Mouse (Mus musculus) embryonic facial prominence, embryonic 10.5 days (tissue): ENCODE measurements at regions not wholly inside any gene's neighbourhood (a gene's known extent, or its start where the extent isn't known, plus 50 kb on each side); places are given as distances from the start of the nearest gene placed in this dataset.

Experiments used
- DNase-seq: peaks from one replicate; pipeline ENCODE4 v3.0.0-alpha.2; 2017; ENCODE audit warnings: low spot score
- H3K27ac ChIP-seq: fragments of 300-500 bp; sonication (generic); replicated peaks from 2 replicates; pipeline ENCODE4 v1.5.1; 2016; ENCODE audit warnings: mild to moderate bottlenecking
- H3K27me3 ChIP-seq: fragments of 300-500 bp; sonication (generic); replicated peaks from 2 replicates; pipeline ENCODE4 v1.6.1; 2016; ENCODE audit warnings: low read depth, mild to moderate bottlenecking; ENCODE audit not compliant: poor library complexity, severe bottlenecking
- H3K36me3 ChIP-seq: fragments of 300-500 bp; sonication (generic); replicated peaks from 2 replicates; pipeline ENCODE4 v1.6.1; 2016; ENCODE audit warnings: mild to moderate bottlenecking, moderate library complexity
- H3K4me1 ChIP-seq: fragments of 300-500 bp; sonication (generic); 2 replicates; pipeline ENCODE4 v1.6.1; 2016
- H3K4me3 ChIP-seq: fragments of 300-500 bp; sonication (generic); 2 replicates; pipeline ENCODE4 v1.5.1; 2016; ENCODE audit warnings: mild to moderate bottlenecking, moderate library complexity
- H3K9me3 ChIP-seq: fragments of 300-500 bp; sonication (generic); 2 replicates; pipeline ENCODE4 v1.6.1; 2016; ENCODE audit warnings: mild to moderate bottlenecking
- WGBS: fragments of 180-500 bp; shearing (Covaris S2); methylation state at CpG from one replicate; pipeline ENCODE4 v1.1.7; 2016; 5-methylcytosine and 5-hydroxymethylcytosine counted together

- no peak overlapping the region for H3K4me3 ChIP-seq
- 90% methylated on average over 6 of the region's 6 CpGs for WGBS
Measured at GRCm38 (mm10) chr10:122545029-122545428, 96.7 kb downstream of the Avpr1a start.

DNA sequence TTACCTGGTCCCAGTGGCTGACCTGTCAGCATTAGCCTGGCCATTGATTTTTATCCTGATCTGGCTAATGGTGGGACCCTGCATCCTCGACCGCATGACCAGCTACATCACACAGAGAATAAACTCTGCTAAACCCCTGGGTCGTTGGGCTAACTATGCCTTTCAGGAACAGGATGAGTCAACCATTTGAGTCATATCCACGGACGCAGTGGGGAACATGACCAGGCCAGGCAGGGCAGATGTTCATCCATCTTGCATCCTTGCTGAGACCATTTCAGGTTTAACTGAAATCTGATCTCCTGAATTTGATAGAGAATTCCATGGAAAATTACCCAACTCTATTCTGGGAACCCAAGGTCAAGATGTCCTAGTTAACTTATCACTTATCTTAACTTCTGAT lies 103.3 kb downstream of the Avpr1a start:
- WGBS = 85% methylated on average over 5 of the region's 5 CpGs
- Histone ChIP-seq H3K27ac (no peak overlapping the region), H3K4me1 (peaks cover 7% of the 10 kb centered on the region; the same call in 1 of the 2 replicates), H3K27me3 (no peaks in the 10 kb centered on the region), H3K36me3 (no peaks in the 10 kb centered on the region), H3K4me3 (no peak overlapping the region), H3K9me3 (no peaks in the 10 kb centered on the region)
- DNase-seq = no peak

More at GRCm38 (mm10) chr10:122545029-122545428, 96.7 kb downstream of the Avpr1a start:
- H3K36me3 ChIP-seq = no peaks in the 10 kb centered on the region
- H3K27ac ChIP-seq = no peak overlapping the region
- no peaks in the 10 kb centered on the region for H3K27me3 ChIP-seq
- no peak for DNase-seq
- peaks cover 1% of the 10 kb centered on the region; the same call in 1 of the 2 replicates for H3K4me1 ChIP-seq
- no peaks in the 10 kb centered on the region for H3K9me3 ChIP-seq

DNA sequence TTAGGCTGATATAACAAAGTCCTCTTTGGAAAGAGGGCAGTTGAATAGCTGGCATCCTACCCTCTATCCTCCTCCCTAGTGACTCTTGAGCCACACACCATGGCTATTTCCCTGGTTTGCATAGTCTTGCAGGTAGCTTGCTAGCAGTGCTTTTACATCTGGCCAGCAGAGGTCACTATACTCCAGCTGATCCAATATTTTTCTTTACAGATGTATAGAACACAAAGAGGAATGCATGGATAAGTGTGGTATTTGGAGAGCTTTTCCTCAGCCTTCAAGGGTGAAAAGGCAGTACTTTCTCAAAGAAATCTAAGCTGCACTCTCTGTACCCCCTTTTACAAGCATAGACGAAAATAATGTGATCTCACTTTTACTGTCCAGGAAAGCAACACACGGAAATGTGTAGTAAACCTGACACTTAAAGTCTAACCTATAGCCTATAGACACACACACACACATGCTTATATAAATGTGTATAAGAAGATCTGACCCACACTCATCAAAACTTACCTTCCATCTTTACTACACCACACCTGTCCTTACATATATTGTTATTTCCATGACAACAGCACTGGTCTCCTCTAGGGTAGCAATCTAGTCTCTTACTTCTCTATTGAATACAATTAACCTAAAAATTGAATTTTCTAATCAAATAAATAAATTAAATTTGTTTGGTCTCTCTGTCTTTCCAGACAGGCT lies 105.0 kb downstream of the Avpr1a start:
- WGBS = 48% methylated on average over 2 of the region's 2 CpGs
- no peaks in the 10 kb centered on the region for H3K27me3 ChIP-seq
- DNase-seq = peak; percentile 59
- H3K36me3 ChIP-seq = no peaks in the 10 kb centered on the region
- no peak overlapping the region for H3K27ac ChIP-seq
- H3K9me3 ChIP-seq = no peaks in the 10 kb centered on the region
- H3K4me3 ChIP-seq = no peak overlapping the region
- peaks cover 7% of the 10 kb centered on the region; the same call in 1 of the 2 replicates for H3K4me1 ChIP-seq

- H3K27ac ChIP-seq = no peak overlapping the region
- no peaks in the 10 kb centered on the region for H3K36me3 ChIP-seq
- H3K4me3 ChIP-seq = no peak overlapping the region
- H3K27me3 ChIP-seq = no peaks in the 10 kb centered on the region
- 80% methylated on average over 2 of the region's 2 CpGs for WGBS
- no peak for DNase-seq
- peaks cover 7% of the 10 kb centered on the region; the same call in 1 of the 2 replicates for H3K4me1 ChIP-seq
- H3K9me3 ChIP-seq = no peaks in the 10 kb centered on the region
Measured at GRCm38 (mm10) chr10:122553851-122554250, 105.6 kb downstream of the Avpr1a start.

- no peak for DNase-seq
- H3K36me3 ChIP-seq = no peaks in the 10 kb centered on the region
- no peaks in the 10 kb centered on the region for H3K9me3 ChIP-seq
- no peak overlapping the region for H3K27ac ChIP-seq
- H3K4me1 ChIP-seq = peaks cover 15% of the 10 kb centered on the region
- 93% methylated on average over 1 of the region's 1 CpGs for WGBS
- H3K4me3 ChIP-seq = no peak overlapping the region
- no peaks in the 10 kb centered on the region for H3K27me3 ChIP-seq
Measured at GRCm38 (mm10) chr10:122558660-122559059, 110.4 kb downstream of the Avpr1a start.

GRCm38 (mm10) chr10:122560001-122560695 lies 111.8 kb downstream of the Avpr1a start:
- 84% methylated on average over 10 of the region's 10 CpGs for WGBS
- H3K27ac ChIP-seq = no peak overlapping the region

DNA sequence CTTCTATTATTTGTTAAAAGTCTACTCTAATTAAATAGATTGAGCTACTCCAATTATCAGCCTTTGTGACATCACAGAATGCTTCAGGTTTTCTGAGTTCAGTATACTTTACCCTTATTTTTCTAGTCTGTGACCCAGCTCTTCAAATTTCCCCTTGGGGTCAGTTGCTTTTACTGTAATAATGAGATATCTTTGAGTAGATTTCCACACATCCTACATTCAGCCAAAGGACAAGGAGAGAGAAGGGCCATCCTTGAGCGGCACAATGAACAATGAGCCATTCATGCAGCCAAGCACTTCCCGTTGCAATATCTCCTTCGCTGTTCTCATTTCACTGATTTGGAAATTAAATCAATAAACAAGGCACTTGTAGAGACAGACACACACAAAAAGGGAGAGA lies 113.6 kb downstream of the Avpr1a start:
- WGBS = 38% methylated on average over 3 of the region's 3 CpGs
- DNase-seq = no peak
- no peak overlapping the region for H3K27ac ChIP-seq
- H3K9me3 ChIP-seq = no peaks in the 10 kb centered on the region
- H3K27me3 ChIP-seq = no peaks in the 10 kb centered on the region
- no peak overlapping the region for H3K4me3 ChIP-seq
- peaks cover 25% of the 10 kb centered on the region for H3K4me1 ChIP-seq
- H3K36me3 ChIP-seq = no peaks in the 10 kb centered on the region

More at GRCm38 (mm10) chr10:122560001-122560695, 111.8 kb downstream of the Avpr1a start:
- no peaks in the 10 kb centered on the region for H3K36me3 ChIP-seq
- no peak for DNase-seq
- no peaks in the 10 kb centered on the region for H3K27me3 ChIP-seq
- no peak overlapping the region for H3K4me3 ChIP-seq
- no peaks in the 10 kb centered on the region for H3K9me3 ChIP-seq
- peaks cover 25% of the 10 kb centered on the region for H3K4me1 ChIP-seq

- DNase-seq = no peak
- Histone ChIP-seq H3K9me3 (no peaks in the 10 kb centered on the region), H3K4me1 (peaks cover 25% of the 10 kb centered on the region), H3K36me3 (no peaks in the 10 kb centered on the region), H3K27me3 (no peaks in the 10 kb centered on the region), H3K27ac (no peak overlapping the region), H3K4me3 (no peak overlapping the region)
- 50% methylated on average over 6 of the region's 6 CpGs for WGBS
Measured at GRCm38 (mm10) chr10:122562542-122562941, 114.2 kb downstream of the Avpr1a start.

GRCm38 (mm10) chr10:122563973-122564372 lies 114.6 kb upstream of the Ppm1h start:
- no peaks in the 10 kb centered on the region for H3K27me3 ChIP-seq
- H3K4me1 ChIP-seq = peaks cover 25% of the 10 kb centered on the region
- DNase-seq = peak; percentile 20
- no peaks in the 10 kb centered on the region for H3K36me3 ChIP-seq
- no peak overlapping the region for H3K4me3 ChIP-seq
- peak overlapping the region; percentile 35 for H3K27ac ChIP-seq
- no peaks in the 10 kb centered on the region for H3K9me3 ChIP-seq
- WGBS = 44% methylated on average over 10 of the region's 10 CpGs

GRCm38 (mm10) chr10:122564473-122564872 lies 114.1 kb upstream of the Ppm1h start:
- 84% methylated on average over 10 of the region's 10 CpGs for WGBS

DNA sequence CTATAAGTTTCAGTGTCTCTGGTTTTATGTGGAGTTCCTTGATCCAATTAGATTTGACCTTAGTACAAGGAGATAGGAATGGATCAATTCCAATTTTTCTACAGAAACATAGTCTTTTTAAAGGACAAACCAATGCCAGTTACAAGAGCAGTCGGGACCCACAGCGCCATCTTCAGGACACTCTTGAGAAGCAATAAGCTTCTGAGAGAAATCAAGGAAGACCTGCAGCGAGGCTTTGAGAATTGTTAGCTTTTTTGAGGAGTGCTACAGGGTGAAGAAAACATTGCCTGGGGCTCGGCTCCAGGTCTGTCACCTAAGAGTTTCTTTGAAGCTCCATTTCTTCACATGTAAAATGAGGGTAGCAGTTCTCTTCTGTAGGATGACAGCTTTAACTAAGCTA lies 112.0 kb upstream of the Ppm1h start:
- Histone ChIP-seq H3K4me3 (no peak overlapping the region), H3K27ac (no peak overlapping the region), H3K27me3 (no peaks in the 10 kb centered on the region), H3K9me3 (no peaks in the 10 kb centered on the region), H3K36me3 (no peaks in the 10 kb centered on the region), H3K4me1 (peaks cover 35% of the 10 kb centered on the region)
- WGBS = 56% methylated on average over 4 of the region's 4 CpGs
- no peak for DNase-seq

More at GRCm38 (mm10) chr10:122564473-122564872, 114.1 kb upstream of the Ppm1h start:
- no peaks in the 10 kb centered on the region for H3K9me3 ChIP-seq
- DNase-seq = no peak
- no peaks in the 10 kb centered on the region for H3K36me3 ChIP-seq
- H3K4me1 ChIP-seq = peaks cover 25% of the 10 kb centered on the region
- no peaks in the 10 kb centered on the region for H3K27me3 ChIP-seq
- no peak overlapping the region for H3K4me3 ChIP-seq
- H3K27ac ChIP-seq = peak overlapping the region; percentile 35; the same call in 1 of the 2 replicates

- H3K27me3 ChIP-seq = no peaks in the 10 kb centered on the region
- H3K4me3 ChIP-seq = no peak overlapping the region
- no peak overlapping the region for H3K27ac ChIP-seq
- H3K36me3 ChIP-seq = no peaks in the 10 kb centered on the region
- WGBS = 82% methylated on average over 13 of the region's 13 CpGs
- peaks cover 10% of the 10 kb centered on the region for H3K4me1 ChIP-seq
- no peak for DNase-seq
- no peaks in the 10 kb centered on the region for H3K9me3 ChIP-seq
Measured at GRCm38 (mm10) chr10:122569546-122570202, 108.9 kb upstream of the Ppm1h start.
